Mouse (Mus musculus): Measurements from ENCODE around the gene Slc28a1.

DNA sequence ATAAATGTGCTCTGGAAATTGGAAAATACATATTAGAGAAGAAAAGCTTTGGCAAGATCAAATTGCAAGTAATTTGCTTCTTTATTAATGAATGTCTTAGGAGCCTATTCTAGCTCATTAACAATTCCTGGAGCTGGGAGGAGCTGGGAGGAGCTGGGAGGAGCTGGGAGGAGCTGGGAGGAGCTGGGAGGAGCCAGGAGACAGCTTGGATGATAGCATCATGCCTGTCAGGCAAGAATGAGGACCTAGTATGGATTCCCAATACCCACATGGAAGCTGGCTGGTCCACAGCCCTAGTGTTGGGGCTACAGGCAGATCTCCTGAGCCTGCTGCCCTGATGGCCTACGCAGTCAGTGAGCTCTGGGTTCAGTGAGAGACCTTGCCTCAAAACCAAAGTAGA is 101.4 kb downstream of the Slc28a1 start:
- no peak for TF ChIP-seq CTCF (IDR thresholded peaks at IDR 0.05; ENCODE audit: control insufficient read depth, insufficient read depth, low read length)
- no peak for TF ChIP-seq POLR2A (IDR thresholded peaks at IDR 0.05; ENCODE audit: borderline replicate concordance, control insufficient read depth, low read depth, low read length)
